Mouse (Mus musculus) thymus, postnatal 0 days (tissue): ENCODE measurements around the gene Il17a. TPM values are rescaled to one million over a fixed set of nuclear protein-coding genes. Genes with fewer than 3 reads are reported as not detected.

ENCODE experiments used
- microRNA counts: library from miRNA; unstranded; fragments of <30 nt; microRNA quantifications from one replicate; lab custom pipeline; 2015
- microRNA-seq: library from miRNA; unstranded; fragments of <30 nt; microRNA quantifications from one replicate; pipeline ENCODE4, GENCODE M21; 2016; ENCODE audit warnings: borderline number of aligned reads
- polyA plus RNA-seq: library from polyadenylated mRNA; unstranded; fragments of >200 nt; fragmentation: Nextera tagmentation; extraction: Ambion mirVana; gene quantifications from 2 replicates; pipeline ENCODE4 v1.2.1, GENCODE M21; 2015

Il17a gene
- polyA plus RNA-seq, 1 experiment from 2014 or later: 0.57 TPM

MicroRNA genes within 50 kb of the gene (microRNA counts, 519-probe panel; counts per million panel counts)
- 473 counts per million, percentile 71 among the panel's probes with 10 or more counts for microRNA mmu-miR-133b (lab: Ali Mortazavi, UCI)

Small RNA genes lying within 50 kb of the gene (microRNA-seq; reads per million reads assigned to microRNA genes)
- gene Mir133b: 7.9 reads per million, percentile 14 among the genes with 10 or more reads in this experiment

Other genes starting within 250 kb of the Il17a start
- 0.01 TPM in 2 replicates for gene Pkhd1, start 112.8 kb upstream of the Il17a start, polyA plus RNA-seq
- 2.2 and 2.9 TPM in 2 replicates for gene Il17f, start 59.7 kb downstream of the Il17a start, polyA plus RNA-seq
- 148 and 174 TPM in 2 replicates for gene Mcm3, start 89.4 kb downstream of the Il17a start, polyA plus RNA-seq
- 0.73 and 0.94 TPM in 2 replicates for gene Paqr8, start 159.7 kb downstream of the Il17a start, polyA plus RNA-seq
- 0.88 and 1.3 TPM in 2 replicates for gene Efhc1, start 220.7 kb downstream of the Il17a start, polyA plus RNA-seq